In the genomic region with DNA sequence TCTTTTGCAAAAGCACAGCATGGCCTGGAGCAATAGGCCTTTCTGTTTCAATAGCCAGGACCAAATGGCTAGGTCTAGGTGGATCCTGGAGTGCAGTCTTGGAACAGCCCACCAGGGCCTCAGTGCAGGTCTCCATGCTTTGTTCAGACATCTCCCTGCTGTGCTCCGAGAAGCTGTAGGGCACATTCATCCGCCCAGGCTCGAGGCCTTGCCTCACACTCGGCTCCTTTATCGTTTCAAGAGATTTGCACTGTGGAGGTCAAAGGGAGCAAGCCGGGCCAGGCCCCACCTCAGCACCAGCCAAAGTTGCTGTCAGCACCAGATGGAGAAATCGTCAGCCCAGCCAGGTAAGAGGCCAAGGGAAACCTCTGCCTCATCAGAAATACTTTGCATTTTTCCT, we compare ENCODE assay signal across 14 mouse cellular contexts.
"Had no signal": no experiment of that assay in that cellular context is flagged by ENCODE, and none has a peak within 500 bp of the region (broad histone marks: within the 10 kb centered on the region; RNA-seq: fewer than 3 reads in every experiment).

No protein-coding gene starts in this region.

- H3K27me3 ChIP-seq: liver, embryonic 13.5 days; lung, embryonic 15.5 days; midbrain, embryonic 13.5 days; stomach, embryonic 15.5 days had no signal

- H3K4me1 ChIP-seq: liver, embryonic 13.5 days; megakaryocyte, embryonic 14.5 days had no signal

- H3K4me2 ChIP-seq: liver, embryonic 13.5 days; lung, embryonic 15.5 days; midbrain, embryonic 13.5 days; stomach, embryonic 15.5 days had no signal

- H3K27ac ChIP-seq: liver, embryonic 13.5 days; lung, embryonic 15.5 days; macrophage; midbrain, embryonic 13.5 days; stomach, embryonic 15.5 days had no signal

- H3K9ac ChIP-seq: liver, embryonic 13.5 days; liver, postnatal 0 days; lung, embryonic 15.5 days; midbrain, embryonic 13.5 days; stomach, embryonic 15.5 days had no signal

- DNase-seq: kidney, adult 8-10 months; kidney, postnatal 14 days; liver; liver, embryonic 13.5 days; liver, postnatal 0 days; lung, postnatal 14 days; right cerebral cortex, postnatal 14 days; thymus, adult 2 months; thymus, postnatal 36 days had no signal

- ATAC-seq: liver, postnatal 0 days; midbrain, embryonic 13.5 days had no signal

- H3K9me3 ChIP-seq: liver, embryonic 13.5 days; lung, embryonic 15.5 days; midbrain, embryonic 13.5 days; stomach, embryonic 15.5 days had no signal

- H3K36me3 ChIP-seq: liver, embryonic 13.5 days; lung, embryonic 15.5 days; midbrain, embryonic 13.5 days; stomach, embryonic 15.5 days had no signal

- H3K4me3 ChIP-seq: liver, embryonic 13.5 days; lung, embryonic 15.5 days; megakaryocyte, embryonic 14.5 days; midbrain, embryonic 13.5 days; stomach, embryonic 15.5 days had no signal
